Mouse (Mus musculus) CH12.LX (cell line): ENCODE measurements around the gene Fam71e2. TPM values are rescaled to one million over a fixed set of nuclear protein-coding genes. Genes with fewer than 3 reads are reported as not detected.

Source experiments
- DNase-seq: peaks from one replicate; pipeline ENCODE4 v3.0.0-alpha.2; 2013; ENCODE audit errors: extremely low read depth
- H3K27ac ChIP-seq: 2 replicates; pipeline ENCODE4 v1.5.1; 2012; ENCODE audit warnings: low read depth, mild to moderate bottlenecking, control low read depth, moderate library complexity; ENCODE audit not compliant: insufficient read depth
- H3K27me3 ChIP-seq: replicated peaks from 2 replicates; pipeline ENCODE3; 2012; ENCODE audit warnings: inconsistent platforms
- H3K36me3 ChIP-seq, 2 experiments: replicated peaks in 1 of 2; 2 replicates each; pipeline versions ENCODE3 to v1.6.1; 2012; ENCODE audit warnings: inconsistent platforms in 1 of 2, low read length in 1 of 2, mild to moderate bottlenecking in 1 of 2, mixed read lengths in 1 of 2, moderate library complexity in 1 of 2; ENCODE audit not compliant: control insufficient read depth in 1 of 2, insufficient read depth in 1 of 2
- H3K4me1 ChIP-seq, 2 experiments: 2 replicates each; pipeline ENCODE4 v1.6.1; 2012; ENCODE audit warnings: inconsistent platforms in 1 of 2, moderate library complexity in 1 of 2; ENCODE audit not compliant: insufficient read depth in 2 of 2, control insufficient read depth in 1 of 2
- H3K4me2 ChIP-seq: 2 replicates; pipeline ENCODE4 v1.6.1; 2012; ENCODE audit warnings: low read depth, mild to moderate bottlenecking, control low read depth; ENCODE audit not compliant: poor library complexity, insufficient read depth, severe bottlenecking
- H3K4me3 ChIP-seq, 3 experiments: fragments of 150-350 bp in 1 of 3; sonication (generic) in 1 of 3; replicated peaks in 1 of 3; 2 replicates each; pipeline versions ENCODE3 to v1.5.1; 2011 to 2012; ENCODE audit warnings: low read depth in 2 of 3, low read length in 2 of 3, mild to moderate bottlenecking in 2 of 3, moderate library complexity in 2 of 3, control low read depth in 1 of 3, improper control_type of control experiment in 1 of 3, inconsistent platforms in 1 of 3, mixed read lengths in 1 of 3; ENCODE audit not compliant: poor library complexity in 1 of 3
- H3K79me2 ChIP-seq: replicated peaks from 2 replicates; pipeline ENCODE4 v1.6.1; 2012; ENCODE audit warnings: mild to moderate bottlenecking, moderate library complexity; ENCODE audit not compliant: control insufficient read depth, poor library complexity, insufficient read depth, severe bottlenecking; ENCODE audit errors: extremely low read depth
- H3K9ac ChIP-seq: 2 replicates; pipeline ENCODE4 v1.6.1; 2012; ENCODE audit warnings: low read depth, mild to moderate bottlenecking, control low read depth, moderate library complexity; ENCODE audit not compliant: insufficient read depth
- H3K9me3 ChIP-seq: replicated peaks from 2 replicates; pipeline ENCODE3; 2012; ENCODE audit warnings: low read length, inconsistent platforms, mixed read lengths
- BHLHE40 ChIP-seq: IDR thresholded peaks from 2 replicates; pipeline ENCODE4 v1.6.1; 2011; ENCODE audit warnings: mild to moderate bottlenecking, low read depth, low read length, improper control_type of control experiment
- CHD2 ChIP-seq: IDR thresholded peaks from 2 replicates; pipeline ENCODE4 v1.6.1; 2011; ENCODE audit warnings: low read length, improper control_type of control experiment
- CTCF ChIP-seq, 2 experiments: IDR thresholded peaks in 1 of 2; conservative IDR thresholded peaks in 1 of 2; 2 replicates each; pipeline ENCODE4 v1.5.1; 2011 to 2012; ENCODE audit warnings: low read depth in 2 of 2, low read length in 2 of 2, improper control_type of control experiment in 1 of 2, inconsistent platforms in 1 of 2, mild to moderate bottlenecking in 1 of 2, moderate library complexity in 1 of 2
- E2F4 ChIP-seq: IDR thresholded peaks from 2 replicates; pipeline ENCODE4 v1.6.1; 2011; ENCODE audit warnings: low read depth, low read length, improper control_type of control experiment; ENCODE audit not compliant: insufficient replicate concordance
- ELF1 ChIP-seq: IDR thresholded peaks from 2 replicates; pipeline ENCODE4 v1.6.1; 2014; ENCODE audit warnings: low read depth, mild to moderate bottlenecking, inconsistent platforms, low read length, improper control_type of control experiment
- EP300 ChIP-seq: IDR thresholded peaks from 2 replicates; pipeline ENCODE4 v1.6.1; 2011; ENCODE audit warnings: low read length, improper control_type of control experiment
- ETS1 ChIP-seq: conservative IDR thresholded peaks from 2 replicates; pipeline ENCODE4 v1.6.1; 2012; ENCODE audit warnings: low read depth, mild to moderate bottlenecking, inconsistent platforms, low read length, improper control_type of control experiment, moderate library complexity
- IRF4 ChIP-seq: IDR thresholded peaks from 2 replicates; pipeline ENCODE4 v1.6.1; 2014; ENCODE audit warnings: low read depth, mild to moderate bottlenecking, inconsistent platforms, low read length, improper control_type of control experiment
- JUND ChIP-seq: conservative IDR thresholded peaks from 2 replicates; pipeline ENCODE4 v1.6.1; 2011; ENCODE audit warnings: low read depth, low read length, improper control_type of control experiment
- KAT2A ChIP-seq: IDR thresholded peaks from 2 replicates; pipeline ENCODE4 v1.6.1; 2012; ENCODE audit warnings: low read length, improper control_type of control experiment, inconsistent platforms; ENCODE audit not compliant: insufficient replicate concordance
- MAX ChIP-seq: IDR thresholded peaks from 2 replicates; pipeline ENCODE4 v1.6.1; 2011; ENCODE audit warnings: low read length, improper control_type of control experiment
- MAZ ChIP-seq: IDR thresholded peaks from 2 replicates; pipeline ENCODE4 v1.6.1; 2012; ENCODE audit warnings: low read depth, mild to moderate bottlenecking, inconsistent platforms, low read length, improper control_type of control experiment, moderate library complexity
- MEF2A ChIP-seq: IDR thresholded peaks from 2 replicates; pipeline ENCODE4 v1.6.1; 2014; ENCODE audit warnings: low read depth, mild to moderate bottlenecking, inconsistent platforms, low read length, improper control_type of control experiment, borderline replicate concordance
- MXI1 ChIP-seq: IDR thresholded peaks from 2 replicates; pipeline ENCODE4 v1.6.1; 2011; ENCODE audit warnings: mild to moderate bottlenecking, low read depth, low read length, improper control_type of control experiment
- NRF1 ChIP-seq: IDR thresholded peaks from 2 replicates; pipeline ENCODE4 v1.6.1; 2014; ENCODE audit warnings: low read depth, mild to moderate bottlenecking, inconsistent platforms, low read length, improper control_type of control experiment, moderate library complexity
- PAX5 ChIP-seq: IDR thresholded peaks from 2 replicates; pipeline ENCODE4 v1.6.1; 2012; ENCODE audit warnings: low read length, inconsistent platforms, mixed read lengths
- POLR2A ChIP-seq: IDR thresholded peaks from 2 replicates; pipeline ENCODE4 v1.6.1; 2011; ENCODE audit warnings: low read depth, mild to moderate bottlenecking, improper control_type of control experiment, low read length
- RAD21 ChIP-seq: IDR thresholded peaks from 2 replicates; pipeline ENCODE4 v1.6.1; 2011; ENCODE audit warnings: low read depth, mild to moderate bottlenecking, low read length, improper control_type of control experiment, moderate library complexity
- SMC3 ChIP-seq: IDR thresholded peaks from 2 replicates; pipeline ENCODE4 v1.6.1; 2011; ENCODE audit warnings: low read depth, low read length, improper control_type of control experiment
- TBP ChIP-seq: conservative IDR thresholded peaks from 2 replicates; pipeline ENCODE4 v1.6.1; 2011; ENCODE audit warnings: low read depth, low read length, improper control_type of control experiment
- TCF12 ChIP-seq: IDR thresholded peaks from 2 replicates; pipeline ENCODE4 v1.6.1; 2014; ENCODE audit warnings: low read depth, mild to moderate bottlenecking, inconsistent platforms, low read length, improper control_type of control experiment
- UBTF ChIP-seq: IDR thresholded peaks from 2 replicates; pipeline ENCODE4 v1.6.1; 2012; ENCODE audit warnings: low read depth, mild to moderate bottlenecking, inconsistent platforms, low read length, improper control_type of control experiment, moderate library complexity
- USF1 ChIP-seq: IDR thresholded peaks from 2 replicates; pipeline ENCODE4 v1.6.1; 2014; ENCODE audit warnings: low read depth, mild to moderate bottlenecking, inconsistent platforms, low read length, improper control_type of control experiment
- USF2 ChIP-seq: conservative IDR thresholded peaks from 2 replicates; pipeline ENCODE4 v1.6.1; 2011; ENCODE audit warnings: low read depth, low read length, improper control_type of control experiment
- ZC3H11A ChIP-seq: IDR thresholded peaks from 2 replicates; pipeline ENCODE4 v1.6.1; 2012; ENCODE audit warnings: low read depth, mild to moderate bottlenecking, inconsistent platforms, low read length, improper control_type of control experiment
- ZKSCAN1 ChIP-seq: IDR thresholded peaks from 2 replicates; pipeline ENCODE4 v1.6.1; 2012; ENCODE audit warnings: low read depth, inconsistent platforms, low read length, improper control_type of control experiment, borderline replicate concordance
- ZMIZ1 ChIP-seq: IDR thresholded peaks from 2 replicates; pipeline ENCODE4 v1.6.1; 2012; ENCODE audit warnings: low read depth, mild to moderate bottlenecking, inconsistent platforms, low read length, improper control_type of control experiment
- dilution Hi-C: fragments of 300-500 bp; cut with MboI; formaldehyde crosslinking; loops from 2 replicates; pipeline ENCODE4 v1.14.3; 2020; ENCODE audit warnings: low sequenced_read_pairs; ENCODE audit not compliant: extremely low pct_unique_long_range_greater_than_20kb, extremely low pct_ligation_motif_present
- in situ Hi-C: fragments of 300-500 bp; cut with MboI; formaldehyde crosslinking; loops from 3 replicates; pipeline ENCODE4 v1.14.3; 2019; ENCODE audit warnings: low sequenced_read_pairs, low pct_ligation_motif_present, low pct_unique_long_range_greater_than_20kb, mixed read lengths
- polyA plus RNA-seq: library from polyadenylated mRNA; unstranded; fragments of >175 nt; gene quantifications from 2 replicates; pipeline ENCODE4 v1.2.1, GENCODE M21; 2012; ENCODE audit warnings: low read depth; ENCODE audit not compliant: insufficient read length
- total RNA-seq, 2 experiments: library from RNA; depleted of rRNA; stranded (reverse); fragments of 300-350 nt in 1 of 2; fragments of >200 nt in 1 of 2; gene quantifications; 2 replicates each; pipeline ENCODE4 v1.2.3; 2012 to 2014

Gene Fam71e2
- total and polyA plus RNA-seq, 3 experiments = not detected

- TF ChIP-seq ETS1 (no peak; the same call in 1 of the 2 replicates), KAT2A (no peak), CTCF (conservative IDR thresholded peaks at IDR 0.05 in 1 of 2, IDR thresholded peaks at IDR 0.05 in 1 of 2; ENCODE audit: low read depth in 2 of 2, low read length in 2 of 2) (peak in 1 of 2 experiments; percentile 25; a peak in 2 of 4 replicates), MXI1 (peak; percentile 89), RAD21 (no peak; the same call in 1 of the 2 replicates), SMC3 (no peak; the same call in 1 of the 2 replicates), MAZ (no peak), UBTF (peak; percentile 97), IRF4 (0 out of 2 replicates have a peak, but pooled peaks have one; percentile 16), CHD2 (no peak; the same call in 1 of the 2 replicates), USF1 (no peak), POLR2A (peak; percentile 61)
- TF ChIP-seq, all 38 proteins: peak for 17
Measured at GRCm38 (mm10) chr7:4788499-4789435, 17.7 kb upstream of the Fam71e2 start (continued).

- Histone ChIP-seq H3K4me1 (peaks cover 9 to 36% of the 10 kb centered on the region in 2 experiments), H3K79me2 (no peaks in the 10 kb centered on the region), H3K27ac (no peak overlapping the region), H3K36me3 (peaks cover 4 to 22% of the 10 kb centered on the region in 2 experiments), H3K9me3 (no peaks in the 10 kb centered on the region), H3K27me3 (no peaks in the 10 kb centered on the region)
- dilution Hi-C loops = no loop called here
- in situ Hi-C loops = loop anchor here (5.0 to 10.0 kb wide), 3 partner anchors 36 to 159 kb away; no protein-coding TSS in a partner anchor
- DNase-seq = no peak
- TF ChIP-seq TCF12 = no peak
- no peak for TF ChIP-seq MAX
- TF ChIP-seq ZMIZ1 = no peak
- TF ChIP-seq E2F4 = no peak
- TF ChIP-seq NRF1 = no peak
- TF ChIP-seq ETS1 = no peak
- TF ChIP-seq TBP = no peak
- no peak for TF ChIP-seq ZC3H11A
- no peak for TF ChIP-seq ELF1
- no peak for TF ChIP-seq IRF4
- no peak for TF ChIP-seq USF1
- TF ChIP-seq USF2 = no peak
- TF ChIP-seq EP300 = no peak
- TF ChIP-seq JUND = no peak
- TF ChIP-seq SMC3 = no peak
- TF ChIP-seq BHLHE40 = no peak
- no peak for TF ChIP-seq MEF2A
- no peak for TF ChIP-seq PAX5
- TF ChIP-seq ZKSCAN1 = no peak
- TF ChIP-seq KAT2A = no peak
- TF ChIP-seq, all 38 proteins: peak for 0
- Histone ChIP-seq H3K4me2 (no peak overlapping the region), H3K4me3 (no peak overlapping the region), H3K9ac (no peak overlapping the region)
Measured at GRCm38 (mm10) chr7:4783667-4784268, 12.7 kb upstream of the Fam71e2 start.
